Mouse (Mus musculus) heart, embryonic 12.5 days (tissue): ENCODE measurements around the gene Elavl3. TPM values are rescaled to one million over a fixed set of nuclear protein-coding genes. Genes with fewer than 3 reads are reported as not detected.

Source experiments
- ATAC-seq: fragments of 200-750 bp; cut with Nextera tagmentation; 2 replicates; pipeline ENCODE4 v1.8.0; 2017; ENCODE audit warnings: moderate TSS enrichment, moderate library complexity; ENCODE audit not compliant: insufficient number of reproducible peaks, low FRiP score
- H3K27ac ChIP-seq: fragments of 300-500 bp; sonication (generic); 2 replicates; pipeline ENCODE4 v1.5.1; 2016; ENCODE audit warnings: mild to moderate bottlenecking, moderate library complexity; ENCODE audit not compliant: poor library complexity, severe bottlenecking
- H3K27me3 ChIP-seq: fragments of 300-500 bp; sonication (generic); replicated peaks from 2 replicates; pipeline ENCODE4 v1.6.1; 2016; ENCODE audit warnings: mild to moderate bottlenecking, moderate library complexity
- H3K36me3 ChIP-seq: fragments of 300-500 bp; sonication (generic); 2 replicates; pipeline ENCODE4 v1.6.1; 2016; ENCODE audit warnings: mild to moderate bottlenecking, moderate library complexity
- H3K4me1 ChIP-seq: fragments of 300-500 bp; sonication (generic); replicated peaks from 2 replicates; pipeline ENCODE4 v1.6.1; 2016; ENCODE audit warnings: mild to moderate bottlenecking
- H3K4me2 ChIP-seq: fragments of 300-500 bp; sonication (generic); 2 replicates; pipeline ENCODE4 v1.6.1; 2016; ENCODE audit warnings: mild to moderate bottlenecking, moderate library complexity
- H3K4me3 ChIP-seq: fragments of 300-500 bp; sonication (generic); 2 replicates; pipeline ENCODE4 v1.5.1; 2016; ENCODE audit warnings: mild to moderate bottlenecking
- H3K9ac ChIP-seq: fragments of 300-500 bp; sonication (generic); 2 replicates; pipeline ENCODE4 v1.6.1; 2016; ENCODE audit warnings: mild to moderate bottlenecking, moderate library complexity
- H3K9me3 ChIP-seq: fragments of 300-500 bp; sonication (generic); replicated peaks from 2 replicates; pipeline ENCODE4 v1.6.1; 2016; ENCODE audit warnings: mild to moderate bottlenecking, moderate library complexity
- WGBS: fragments of 180-500 bp; shearing (Covaris S2); methylation state at CpG from one replicate; pipeline ENCODE4 v1.1.7; 2016; 5-methylcytosine and 5-hydroxymethylcytosine counted together
- polyA plus RNA-seq: library from polyadenylated mRNA; unstranded; fragments of >200 nt; fragmentation: Nextera tagmentation; extraction: Ambion mirVana; gene quantifications from 2 replicates; pipeline ENCODE4 v1.2.1, GENCODE M21; 2016

Gene Elavl3
- polyA plus RNA-seq, 1 experiment from 2014 or later = 0.40 TPM

- Histone ChIP-seq H3K4me3 (peak overlapping the region; percentile 59; the same call in 1 of the 2 replicates), H3K9ac (no peak overlapping the region), H3K27ac (no peak overlapping the region), H3K4me2 (peak overlapping the region; percentile 94), H3K27me3 (peaks cover 98% of the 10 kb centered on the region), H3K4me1 (peaks cover 23% of the 10 kb centered on the region), H3K36me3 (no peaks in the 10 kb centered on the region), H3K9me3 (no peaks in the 10 kb centered on the region)
- ATAC-seq = no peak
- WGBS = 5% methylated on average over 36 of the region's 36 CpGs
Measured at GRCm38 (mm10) chr9:21987592-21988342, 64.1 kb downstream of the Elavl3 start.

GRCm38 (mm10) chr9:21983911-21984310 is 67.9 kb downstream of the Elavl3 start:
- 21% methylated on average over 3 of the region's 3 CpGs for WGBS
- peaks cover 93% of the 10 kb centered on the region for H3K27me3 ChIP-seq
- H3K9me3 ChIP-seq = peaks cover 7% of the 10 kb centered on the region; the same call in 1 of the 2 replicates
- H3K4me3 ChIP-seq = no peak overlapping the region
- H3K4me1 ChIP-seq = peaks cover 10% of the 10 kb centered on the region
- ATAC-seq = no peak
- H3K4me2 ChIP-seq = no peak overlapping the region
- H3K9ac ChIP-seq = no peak overlapping the region
- H3K27ac ChIP-seq = no peak overlapping the region
- no peaks in the 10 kb centered on the region for H3K36me3 ChIP-seq

GRCm38 (mm10) chr9:21978398-21979128 is 73.3 kb downstream of the Elavl3 start:
- H3K4me3 ChIP-seq = no peak overlapping the region
- H3K36me3 ChIP-seq = no peaks in the 10 kb centered on the region
- no peaks in the 10 kb centered on the region for H3K4me1 ChIP-seq
- H3K4me2 ChIP-seq = no peak overlapping the region
- 82% methylated on average over 4 of the region's 4 CpGs for WGBS
- no peak overlapping the region for H3K27ac ChIP-seq
- peaks cover 41% of the 10 kb centered on the region for H3K27me3 ChIP-seq
- ATAC-seq = no peak
- H3K9me3 ChIP-seq = peaks cover 7% of the 10 kb centered on the region; the same call in 1 of the 2 replicates
- H3K9ac ChIP-seq = no peak overlapping the region

GRCm38 (mm10) chr9:21977972-21978371 is 73.9 kb downstream of the Elavl3 start:
- whole genome bisulfite sequencing = 16% methylated on average over 2 of the region's 2 CpGs
- H3K4me2 ChIP-seq = no peak overlapping the region
- peaks cover 36% of the 10 kb centered on the region for H3K27me3 ChIP-seq
- no peak overlapping the region for H3K4me3 ChIP-seq
- H3K27ac ChIP-seq = no peak overlapping the region
- no peaks in the 10 kb centered on the region for H3K36me3 ChIP-seq
- no peak overlapping the region for H3K9ac ChIP-seq
- peaks cover 7% of the 10 kb centered on the region; the same call in 1 of the 2 replicates for H3K9me3 ChIP-seq
- no peak for ATAC-seq
- H3K4me1 ChIP-seq = no peaks in the 10 kb centered on the region

GRCm38 (mm10) chr9:21977331-21977730 is 74.5 kb downstream of the Elavl3 start:
- Histone ChIP-seq H3K27me3 (peaks cover 30% of the 10 kb centered on the region), H3K4me1 (no peaks in the 10 kb centered on the region), H3K9me3 (peaks cover 7% of the 10 kb centered on the region; the same call in 1 of the 2 replicates), H3K9ac (no peak overlapping the region), H3K36me3 (no peaks in the 10 kb centered on the region), H3K27ac (no peak overlapping the region), H3K4me3 (no peak overlapping the region), H3K4me2 (no peak overlapping the region)
- ATAC-seq = no peak
- WGBS = 84% methylated on average over 5 of the region's 5 CpGs

GRCm38 (mm10) chr9:21976626-21977175 is 75.1 kb downstream of the Elavl3 start:
- H3K4me2 ChIP-seq = no peak overlapping the region
- peaks cover 4% of the 10 kb centered on the region; the same call in 1 of the 2 replicates for H3K9me3 ChIP-seq
- no peak overlapping the region for H3K4me3 ChIP-seq
- H3K27me3 ChIP-seq = peaks cover 23% of the 10 kb centered on the region
- H3K36me3 ChIP-seq = no peaks in the 10 kb centered on the region
- no peak overlapping the region for H3K27ac ChIP-seq
- H3K9ac ChIP-seq = no peak overlapping the region
- ATAC-seq = no peak
- no peaks in the 10 kb centered on the region for H3K4me1 ChIP-seq
- 87% methylated on average over 10 of the region's 10 CpGs for WGBS

- Histone ChIP-seq H3K27me3 (no peaks in the 10 kb centered on the region), H3K9me3 (no peaks in the 10 kb centered on the region), H3K27ac (no peak overlapping the region), H3K36me3 (no peaks in the 10 kb centered on the region), H3K4me2 (no peak overlapping the region), H3K9ac (no peak overlapping the region), H3K4me3 (no peak overlapping the region), H3K4me1 (no peaks in the 10 kb centered on the region)
- ATAC-seq = no peak
- 85% methylated on average over 4 of the region's 4 CpGs for WGBS
Measured at GRCm38 (mm10) chr9:21969304-21969703, 82.5 kb downstream of the Elavl3 start.

GRCm38 (mm10) chr9:21968883-21969282 is 82.9 kb downstream of the Elavl3 start:
- Histone ChIP-seq H3K36me3 (no peaks in the 10 kb centered on the region), H3K27me3 (no peaks in the 10 kb centered on the region), H3K27ac (no peak overlapping the region), H3K4me1 (peaks cover 3% of the 10 kb centered on the region), H3K9ac (no peak overlapping the region), H3K9me3 (no peaks in the 10 kb centered on the region), H3K4me3 (no peak overlapping the region), H3K4me2 (no peak overlapping the region)
- 61% methylated on average over 6 of the region's 6 CpGs for WGBS
- no peak for ATAC-seq

Other genes with a start within 250 kb of the Elavl3 start
- gene Angptl8, start 216.5 kb downstream of the Elavl3 start, polyA plus RNA-seq = 1.7 and 1.9 TPM in 2 replicates
- gene Dock6, start 199.4 kb downstream of the Elavl3 start, polyA plus RNA-seq = 52.3 and 59.0 TPM in 2 replicates
- 10.5 and 12.2 TPM in 2 replicates for gene Rab3d, start 133.8 kb downstream of the Elavl3 start, polyA plus RNA-seq
- gene Ccdc159, start 124.6 kb downstream of the Elavl3 start, polyA plus RNA-seq = 2.7 and 3.8 TPM in 2 replicates
- 38.3 and 38.4 TPM in 2 replicates for gene Tmem205, start 124.5 kb downstream of the Elavl3 start, polyA plus RNA-seq
- 8.2 and 8.4 TPM in 2 replicates for gene Plppr2, start 115.0 kb downstream of the Elavl3 start, polyA plus RNA-seq
- 4.8 and 5.8 TPM in 2 replicates for gene Swsap1, start 96.3 kb downstream of the Elavl3 start, polyA plus RNA-seq
- 10.9 and 12.0 TPM in 2 replicates for gene Epor, start 88.5 kb downstream of the Elavl3 start, polyA plus RNA-seq
- gene Rgl3, start 62.6 kb downstream of the Elavl3 start, polyA plus RNA-seq = 1.7 and 2.0 TPM in 2 replicates
- gene Ccdc151, start 49.4 kb downstream of the Elavl3 start, polyA plus RNA-seq = 0.17 and 0.29 TPM in 2 replicates
- gene Prkcsh, start 49.2 kb downstream of the Elavl3 start, polyA plus RNA-seq = 79.5 and 81.4 TPM in 2 replicates
- not detected in 2 replicates for gene Gm49318, start 19.2 kb upstream of the Elavl3 start, polyA plus RNA-seq
- 9.8 and 10.0 TPM in 2 replicates for gene Zfp653, start 19.4 kb upstream of the Elavl3 start, polyA plus RNA-seq
- 49.3 and 51.4 TPM in 2 replicates for gene Ecsit, start 33.4 kb upstream of the Elavl3 start, polyA plus RNA-seq
- gene Cnn1, start 47.2 kb upstream of the Elavl3 start, polyA plus RNA-seq = 391 and 421 TPM in 2 replicates
- gene Elof1, start 65.1 kb upstream of the Elavl3 start, polyA plus RNA-seq = 102 and 104 TPM in 2 replicates
- 28.9 and 31.6 TPM in 2 replicates for gene Acp5, start 83.7 kb upstream of the Elavl3 start, polyA plus RNA-seq
- gene Pigyl, start 104.8 kb upstream of the Elavl3 start, polyA plus RNA-seq = 43.8 and 45.2 TPM in 2 replicates
- gene Zfp872, start 136.1 kb upstream of the Elavl3 start, polyA plus RNA-seq = 0.17 TPM in 1 of 2 replicates, not detected in the other
- gene Zfp809, start 173.7 kb upstream of the Elavl3 start, polyA plus RNA-seq = 19.1 and 20.0 TPM in 2 replicates
- gene Zfp599, start 207.9 kb upstream of the Elavl3 start, polyA plus RNA-seq = 4.1 and 4.8 TPM in 2 replicates